Mouse (Mus musculus): ENCODE results near the gene 1700020D05Rik. TPM values are rescaled to one million over a fixed set of nuclear protein-coding genes. Genes with fewer than 3 reads are reported as not detected.

The 1700020D05Rik gene
- total and polyA plus RNA-seq, 2 experiments from 2014 or later = 0.20 to 7.3 TPM

- H3K4me3 ChIP-seq (ENCODE audit: low read depth, low read length) = peak overlapping the region; percentile 80
- no peak for TF ChIP-seq CTCF (IDR thresholded peaks at IDR 0.05)
Measured at GRCm38 (mm10) chr19:5455037-5455436, 48.5 kb downstream of the 1700020D05Rik start.

More at GRCm38 (mm10) chr19:5455037-5455436, 48.5 kb downstream of the 1700020D05Rik start:
- ATAC-seq (ENCODE audit: low FRiP score) = no peak
- 81% methylated on average over 12 of the region's 12 CpGs for WGBS
- H3K9ac ChIP-seq (replicated peaks; ENCODE audit: low read length, poor library complexity, severe bottlenecking) = 0 out of 2 replicates have a peak overlapping the region, but pooled peaks have one; percentile 29
- no peaks in the 10 kb centered on the region for H3K9me3 ChIP-seq (ENCODE audit: low read length)
- peaks cover 13% of the 10 kb centered on the region for H3K4me1 ChIP-seq (ENCODE audit: insufficient read depth, low read length)
- peaks cover 3% of the 10 kb centered on the region for H3K27me3 ChIP-seq (ENCODE audit: insufficient read depth, low read length)
- H3K36me3 ChIP-seq (ENCODE audit: insufficient read depth, low read length) = 0 out of 2 replicates have a peak, but pooled peaks cover 4% of the 10 kb centered on the region
- H3K4me2 ChIP-seq (ENCODE audit: low read depth, low read length, poor library complexity, severe bottlenecking) = peak overlapping the region; percentile 92
- H3K27ac ChIP-seq (ENCODE audit: low read depth, low read length) = no peak overlapping the region
- no peak for DNase-seq (ENCODE audit: low spot score)

Other genes starting within 250 kb of the 1700020D05Rik start
Only the 30 nearest of the 31 such genes appear.
- 86.4 and 124 TPM in 2 replicates for gene Pacs1, start 230.7 kb downstream of the 1700020D05Rik start, total RNA-seq (2014; rRNA removed)
- 47.9 and 49.9 TPM in 2 replicates for gene Pacs1, start 230.7 kb downstream of the 1700020D05Rik start, polyA plus RNA-seq (2015; fragmentation: Nextera tagmentation; extraction: Ambion mirVana)
- gene Sf3b2, start 208.3 kb downstream of the 1700020D05Rik start, total RNA-seq (2014; rRNA removed) = 270 and 283 TPM in 2 replicates
- 312 and 315 TPM in 2 replicates for gene Sf3b2, start 208.3 kb downstream of the 1700020D05Rik start, polyA plus RNA-seq (2015; fragmentation: Nextera tagmentation; extraction: Ambion mirVana)
- gene Gal3st3, start 205.5 kb downstream of the 1700020D05Rik start, total RNA-seq (2014; rRNA removed) = 27.4 and 29.2 TPM in 2 replicates
- gene Gal3st3, start 205.5 kb downstream of the 1700020D05Rik start, polyA plus RNA-seq (2015; fragmentation: Nextera tagmentation; extraction: Ambion mirVana) = 40.8 and 41.4 TPM in 2 replicates
- not detected in 2 replicates for gene Catsper1, start 168.0 kb downstream of the 1700020D05Rik start, total RNA-seq (2014; rRNA removed)
- gene Catsper1, start 168.0 kb downstream of the 1700020D05Rik start, polyA plus RNA-seq (2015; fragmentation: Nextera tagmentation; extraction: Ambion mirVana) = not detected in 2 replicates
- 0.82 and 1.1 TPM in 2 replicates for gene Cst6, start 154.2 kb downstream of the 1700020D05Rik start, total RNA-seq (2014; rRNA removed)
- 13.1 and 14.9 TPM in 2 replicates for gene Cst6, start 154.2 kb downstream of the 1700020D05Rik start, polyA plus RNA-seq (2015; fragmentation: Nextera tagmentation; extraction: Ambion mirVana)
- gene Eif1ad, start 137.0 kb downstream of the 1700020D05Rik start, total RNA-seq (2014; rRNA removed) = 26.0 and 33.4 TPM in 2 replicates
- gene Eif1ad, start 137.0 kb downstream of the 1700020D05Rik start, polyA plus RNA-seq (2015; fragmentation: Nextera tagmentation; extraction: Ambion mirVana) = 43.0 and 50.3 TPM in 2 replicates
- 72.9 and 79.6 TPM in 2 replicates for gene Banf1, start 136.6 kb downstream of the 1700020D05Rik start, total RNA-seq (2014; rRNA removed)
- gene Banf1, start 136.6 kb downstream of the 1700020D05Rik start, polyA plus RNA-seq (2015; fragmentation: Nextera tagmentation; extraction: Ambion mirVana) = 310 and 313 TPM in 2 replicates
- gene Sart1, start 115.1 kb downstream of the 1700020D05Rik start, total RNA-seq (2014; rRNA removed) = 28.9 and 37.0 TPM in 2 replicates
- gene Sart1, start 115.1 kb downstream of the 1700020D05Rik start, polyA plus RNA-seq (2015; fragmentation: Nextera tagmentation; extraction: Ambion mirVana) = 43.4 and 51.0 TPM in 2 replicates
- not detected in 2 replicates for gene Tsga10ip, start 101.3 kb downstream of the 1700020D05Rik start, total RNA-seq (2014; rRNA removed)
- 0.10 TPM in 1 of 2 replicates, not detected in the other for gene Tsga10ip, start 101.3 kb downstream of the 1700020D05Rik start, polyA plus RNA-seq (2015; fragmentation: Nextera tagmentation; extraction: Ambion mirVana)
- gene Drap1, start 78.8 kb downstream of the 1700020D05Rik start, total RNA-seq (2014; rRNA removed) = 187 and 203 TPM in 2 replicates
- gene Drap1, start 78.8 kb downstream of the 1700020D05Rik start, polyA plus RNA-seq (2015; fragmentation: Nextera tagmentation; extraction: Ambion mirVana) = 332 and 342 TPM in 2 replicates
- gene AI837181, start 78.6 kb downstream of the 1700020D05Rik start, total RNA-seq (2014; rRNA removed) = 73.2 and 98.8 TPM in 2 replicates
- gene AI837181, start 78.6 kb downstream of the 1700020D05Rik start, polyA plus RNA-seq (2015; fragmentation: Nextera tagmentation; extraction: Ambion mirVana) = 74.1 and 85.2 TPM in 2 replicates
- 0.11 TPM in 1 of 2 replicates, not detected in the other for gene Fosl1, start 56.2 kb downstream of the 1700020D05Rik start, total RNA-seq (2014; rRNA removed)
- not detected in 2 replicates for gene Fosl1, start 56.2 kb downstream of the 1700020D05Rik start, polyA plus RNA-seq (2015; fragmentation: Nextera tagmentation; extraction: Ambion mirVana)
- gene Ccdc85b, start 45.9 kb downstream of the 1700020D05Rik start, total RNA-seq (2014; rRNA removed) = 14.3 and 19.4 TPM in 2 replicates
- gene Ccdc85b, start 45.9 kb downstream of the 1700020D05Rik start, polyA plus RNA-seq (2015; fragmentation: Nextera tagmentation; extraction: Ambion mirVana) = 15.4 and 15.6 TPM in 2 replicates
- gene Fibp, start 43.2 kb downstream of the 1700020D05Rik start, total RNA-seq (2014; rRNA removed) = 91.4 and 122 TPM in 2 replicates
- 174 and 191 TPM in 2 replicates for gene Fibp, start 43.2 kb downstream of the 1700020D05Rik start, polyA plus RNA-seq (2015; fragmentation: Nextera tagmentation; extraction: Ambion mirVana)
- 0.33 and 0.94 TPM in 2 replicates for gene Ctsw, start 35.3 kb downstream of the 1700020D05Rik start, total RNA-seq (2014; rRNA removed)
- 1.5 and 1.9 TPM in 2 replicates for gene Ctsw, start 35.3 kb downstream of the 1700020D05Rik start, polyA plus RNA-seq (2015; fragmentation: Nextera tagmentation; extraction: Ambion mirVana)
- gene Efemp2, start 29.8 kb downstream of the 1700020D05Rik start, total RNA-seq (2014; rRNA removed) = 32.9 and 33.7 TPM in 2 replicates
- gene Efemp2, start 29.8 kb downstream of the 1700020D05Rik start, polyA plus RNA-seq (2015; fragmentation: Nextera tagmentation; extraction: Ambion mirVana) = 35.2 and 36.1 TPM in 2 replicates
- 60.9 and 87.3 TPM in 2 replicates for gene Mus81, start 15.4 kb downstream of the 1700020D05Rik start, total RNA-seq (2014; rRNA removed)
- gene Mus81, start 15.4 kb downstream of the 1700020D05Rik start, polyA plus RNA-seq (2015; fragmentation: Nextera tagmentation; extraction: Ambion mirVana) = 27.9 and 30.4 TPM in 2 replicates
- 1,453 and 1,672 TPM in 2 replicates for gene Cfl1, start 13.3 kb downstream of the 1700020D05Rik start, total RNA-seq (2014; rRNA removed)
- 3,482 and 3,602 TPM in 2 replicates for gene Cfl1, start 13.3 kb downstream of the 1700020D05Rik start, polyA plus RNA-seq (2015; fragmentation: Nextera tagmentation; extraction: Ambion mirVana)
- gene Snx32, start 6.8 kb upstream of the 1700020D05Rik start, total RNA-seq (2014; rRNA removed) = 86.2 and 100 TPM in 2 replicates
- 88.7 and 94.4 TPM in 2 replicates for gene Snx32, start 6.8 kb upstream of the 1700020D05Rik start, polyA plus RNA-seq (2015; fragmentation: Nextera tagmentation; extraction: Ambion mirVana)
- 0.27 TPM in 1 of 2 replicates, not detected in the other for gene Ovol1, start 56.9 kb upstream of the 1700020D05Rik start, total RNA-seq (2014; rRNA removed)
- gene Ovol1, start 56.9 kb upstream of the 1700020D05Rik start, polyA plus RNA-seq (2015; fragmentation: Nextera tagmentation; extraction: Ambion mirVana) = 0.05 TPM in 1 of 2 replicates, not detected in the other
- gene Ap5b1, start 64.2 kb upstream of the 1700020D05Rik start, total RNA-seq (2014; rRNA removed) = 12.8 and 14.5 TPM in 2 replicates
- 1.9 and 2.2 TPM in 2 replicates for gene Ap5b1, start 64.2 kb upstream of the 1700020D05Rik start, polyA plus RNA-seq (2015; fragmentation: Nextera tagmentation; extraction: Ambion mirVana)
- 19.8 and 27.1 TPM in 2 replicates for gene Rnaseh2c, start 98.1 kb upstream of the 1700020D05Rik start, total RNA-seq (2014; rRNA removed)
- 43.1 and 50.9 TPM in 2 replicates for gene Rnaseh2c, start 98.1 kb upstream of the 1700020D05Rik start, polyA plus RNA-seq (2015; fragmentation: Nextera tagmentation; extraction: Ambion mirVana)
- gene Kat5, start 106.5 kb upstream of the 1700020D05Rik start, total RNA-seq (2014; rRNA removed) = 126 and 150 TPM in 2 replicates
- gene Kat5, start 106.5 kb upstream of the 1700020D05Rik start, polyA plus RNA-seq (2015; fragmentation: Nextera tagmentation; extraction: Ambion mirVana) = 73.9 and 76.8 TPM in 2 replicates
- gene Rela, start 133.7 kb upstream of the 1700020D05Rik start, total RNA-seq (2014; rRNA removed) = 30.3 and 34.8 TPM in 2 replicates
- 30.8 and 31.8 TPM in 2 replicates for gene Rela, start 133.7 kb upstream of the 1700020D05Rik start, polyA plus RNA-seq (2015; fragmentation: Nextera tagmentation; extraction: Ambion mirVana)
- 26.1 and 36.0 TPM in 2 replicates for gene Sipa1, start 159.9 kb upstream of the 1700020D05Rik start, total RNA-seq (2014; rRNA removed)
- 18.1 and 19.9 TPM in 2 replicates for gene Sipa1, start 159.9 kb upstream of the 1700020D05Rik start, polyA plus RNA-seq (2015; fragmentation: Nextera tagmentation; extraction: Ambion mirVana)
- gene Map3k11, start 185.0 kb upstream of the 1700020D05Rik start, total RNA-seq (2014; rRNA removed) = 18.3 and 24.0 TPM in 2 replicates
- gene Map3k11, start 185.0 kb upstream of the 1700020D05Rik start, polyA plus RNA-seq (2015; fragmentation: Nextera tagmentation; extraction: Ambion mirVana) = 9.6 and 10.6 TPM in 2 replicates
- 95.5 and 103 TPM in 2 replicates for gene Pcnx3, start 185.1 kb upstream of the 1700020D05Rik start, total RNA-seq (2014; rRNA removed)
- 18.4 and 19.1 TPM in 2 replicates for gene Pcnx3, start 185.1 kb upstream of the 1700020D05Rik start, polyA plus RNA-seq (2015; fragmentation: Nextera tagmentation; extraction: Ambion mirVana)
- gene Kcnk7, start 200.6 kb upstream of the 1700020D05Rik start, total RNA-seq (2014; rRNA removed) = not detected in 2 replicates
- 0.47 and 0.49 TPM in 2 replicates for gene Kcnk7, start 200.6 kb upstream of the 1700020D05Rik start, polyA plus RNA-seq (2015; fragmentation: Nextera tagmentation; extraction: Ambion mirVana)
- 25.6 and 26.3 TPM in 2 replicates for gene Ehbp1l1, start 222.5 kb upstream of the 1700020D05Rik start, total RNA-seq (2014; rRNA removed)
- 65.2 and 65.4 TPM in 2 replicates for gene Ehbp1l1, start 222.5 kb upstream of the 1700020D05Rik start, polyA plus RNA-seq (2015; fragmentation: Nextera tagmentation; extraction: Ambion mirVana)
- gene Fam89b, start 225.9 kb upstream of the 1700020D05Rik start, total RNA-seq (2014; rRNA removed) = 161 and 178 TPM in 2 replicates
- gene Fam89b, start 225.9 kb upstream of the 1700020D05Rik start, polyA plus RNA-seq (2015; fragmentation: Nextera tagmentation; extraction: Ambion mirVana) = 126 TPM in 2 replicates